ENCODE assay signal across 23 mouse cellular contexts in genomic region chr3:144697942-144698341, GRCm38 (mm10). TPM values are rescaled to one million over a fixed set of nuclear protein-coding genes. Genes with fewer than 3 reads are reported as not detected.
DNase-seq lines count a peak whose midpoint lies in the region; TF ChIP-seq lines count a peak whose summit lies in the region.
"Had no signal": no experiment of that assay in that cellular context is flagged by ENCODE, and none has a peak within 500 bp of the region (broad histone marks: within the 10 kb centered on the region; RNA-seq: fewer than 3 reads in every experiment).

No protein-coding gene starts in this region.

- no peaks in the 10 kb centered on the region for H3K9me3 ChIP-seq in CH12.LX (replicated peaks; ENCODE audit: low read length)
- H3K9me3 ChIP-seq: forebrain, embryonic 13.5 days; limb, embryonic 12.5 days had no signal

- no peak for TF ChIP-seq POLR2A in CH12.LX (IDR thresholded peaks at IDR 0.05; ENCODE audit: low read depth, low read length)

- no peak overlapping the region for H3K9ac ChIP-seq in CH12.LX (ENCODE audit: insufficient read depth, low read depth)
- H3K9ac ChIP-seq: forebrain, embryonic 13.5 days; limb, embryonic 12.5 days; liver, embryonic 14.5 days had no signal

- no peak overlapping the region for H3K4me3 ChIP-seq in left cerebral cortex, adult 2 months
- H3K4me3 ChIP-seq in CH12.LX (replicated peaks in 1 of 3; ENCODE audit: low read depth in 2 of 3, low read length in 2 of 3, poor library complexity in 1 of 3) (no peak overlapping the region), macrophage (ENCODE audit: inconsistent target) (no peak overlapping the region)
- H3K4me3 ChIP-seq: forebrain, embryonic 13.5 days; limb, embryonic 12.5 days had no signal

- intact Hi-C loops in left cerebral cortex, adult 2 months (cut with DNase I): no loop called here
- intact Hi-C loops in left cerebral cortex, postnatal 14 days (cut with DNase I): no loop called here

- WGBS in macrophage (ENCODE audit: missing documents): 18% methylated on average over 3 of the region's 3 CpGs

- H3K27ac ChIP-seq in left cerebral cortex, adult 2 months: peak overlapping the region; percentile 41
- no peak overlapping the region for H3K27ac ChIP-seq in CH12.LX (ENCODE audit: insufficient read depth, low read depth)
- H3K27ac ChIP-seq in macrophage: peak overlapping the region; percentile 97
- H3K27ac ChIP-seq: forebrain, embryonic 13.5 days; limb, embryonic 12.5 days; liver, embryonic 14.5 days had no signal

- dilution Hi-C loops in CH12.LX (cut with MboI; ENCODE audit: extremely low pct_ligation_motif_present, extremely low pct_unique_long_range_greater_than_20kb, low sequenced_read_pairs): no loop called here

- no peaks in the 10 kb centered on the region for H3K27me3 ChIP-seq in CH12.LX (replicated peaks)
- H3K27me3 ChIP-seq: forebrain, embryonic 13.5 days; limb, embryonic 12.5 days had no signal

- TF ChIP-seq EP300 in CH12.LX (IDR thresholded peaks at IDR 0.05; ENCODE audit: low read length): peak; percentile 63

- 0 out of 2 replicates have a peak, but pooled peaks cover 3% of the 10 kb centered on the region for H3K79me2 ChIP-seq in CH12.LX (replicated peaks; ENCODE audit: control insufficient read depth, extremely low read depth, insufficient read depth, poor library complexity, severe bottlenecking)
- peaks cover 80% of the 10 kb centered on the region for H3K79me2 ChIP-seq in macrophage (ENCODE audit: inconsistent target)

- no peak for TF ChIP-seq CTCF in left cerebral cortex, adult 2 months (IDR thresholded peaks at IDR 0.05)
- TF ChIP-seq CTCF in CH12.LX (conservative IDR thresholded peaks at IDR 0.05 in 1 of 2, IDR thresholded peaks at IDR 0.05 in 1 of 2; ENCODE audit: low read depth in 2 of 2, low read length in 2 of 2): no peak

- TF ChIP-seq RAD21 in CH12.LX (IDR thresholded peaks at IDR 0.05; ENCODE audit: low read depth, low read length): no peak

- no peak overlapping the region for H3K4me2 ChIP-seq in CH12.LX (ENCODE audit: insufficient read depth, low read depth, poor library complexity, severe bottlenecking)
- H3K4me2 ChIP-seq: forebrain, embryonic 13.5 days; limb, embryonic 12.5 days; midbrain, embryonic 11.5 days had no signal

- in situ Hi-C loops in CH12.LX (cut with MboI; ENCODE audit: low pct_ligation_motif_present, low pct_unique_long_range_greater_than_20kb, low sequenced_read_pairs): no loop called here

- H3K4me1 ChIP-seq in CH12.LX (ENCODE audit: control insufficient read depth in 1 of 2, insufficient read depth in 2 of 2): peaks cover 4 to 33% of the 10 kb centered on the region in 2 experiments; a peak in 3 of 4 replicates
- H3K4me1 ChIP-seq: forebrain, embryonic 13.5 days; limb, embryonic 12.5 days had no signal

- H3K36me3 ChIP-seq in CH12.LX (replicated peaks in 1 of 2; ENCODE audit: control insufficient read depth in 1 of 2, insufficient read depth in 1 of 2, low read length in 1 of 2) (peaks cover 54 to 78% of the 10 kb centered on the region in 2 experiments), macrophage (ENCODE audit: inconsistent target) (peaks cover 23% of the 10 kb centered on the region; the same call in 1 of the 2 replicates)

- no peak for DNase-seq in left cerebral cortex, adult 2 months (ENCODE audit: extremely low spot score in 1 of 2, low spot score in 2 of 2)
- no peak for DNase-seq in left cerebral cortex, postnatal 14 days (ENCODE audit: low spot score in 2 of 2)
- peak; percentile 58 for DNase-seq in CH12.LX (ENCODE audit: extremely low read depth)
- DNase-seq in MEL-GATA-1-ER (ENCODE audit: extremely low read depth, low read depth): peak; percentile 72
- DNase-seq in lung, postnatal 4 days: no peak
- DNase-seq in kidney, postnatal 25 days: no peak
- DNase-seq: adrenal gland, adult 2 months; adrenal gland, postnatal 36 days; cerebellum, adult 2 months; cerebellum, postnatal 25 days; gastrocnemius, postnatal 36 days; heart, postnatal 14 days; kidney, adult 2 months; kidney, postnatal 4 days; right cerebral cortex, adult 18-20 months; right cerebral cortex, postnatal 4 days; thymus, adult 2 months; thymus, postnatal 36 days had no signal

TF ChIP-seq in CH12.LX, 34 proteins besides CTCF, POLR2A, EP300 and RAD21:
- TF ChIP-seq ELF1 (IDR thresholded peaks at IDR 0.05; ENCODE audit: low read depth, low read length) (no peak), ZC3H11A (IDR thresholded peaks at IDR 0.05; ENCODE audit: low read depth, low read length) (no peak), SIN3A (IDR thresholded peaks at IDR 0.05; ENCODE audit: low read length) (0 out of 2 replicates have a peak, but pooled peaks have one; percentile 33), USF1 (IDR thresholded peaks at IDR 0.05; ENCODE audit: low read depth, low read length) (no peak), MAFK (IDR thresholded peaks at IDR 0.05; ENCODE audit: insufficient replicate concordance, low read length) (no peak), TBP (conservative IDR thresholded peaks at IDR 0.05; ENCODE audit: low read depth, low read length) (no peak), UBTF (IDR thresholded peaks at IDR 0.05; ENCODE audit: low read depth, low read length) (no peak), KAT2A (IDR thresholded peaks at IDR 0.05; ENCODE audit: insufficient replicate concordance, low read length) (no peak), MEF2A (IDR thresholded peaks at IDR 0.05; ENCODE audit: borderline replicate concordance, low read depth, low read length) (peak; percentile 70; the same call in 1 of the 2 replicates), POLR2AphosphoS2 (IDR thresholded peaks at IDR 0.05; ENCODE audit: low read depth, low read length) (no peak), ETS1 (conservative IDR thresholded peaks at IDR 0.05; ENCODE audit: low read depth, low read length) (peak; percentile 51), NRF1 (IDR thresholded peaks at IDR 0.05; ENCODE audit: low read depth, low read length) (no peak), MAX (IDR thresholded peaks at IDR 0.05; ENCODE audit: low read length) (no peak), IRF4 (IDR thresholded peaks at IDR 0.05; ENCODE audit: low read depth, low read length) (no peak; the same call in 1 of the 2 replicates), MAZ (IDR thresholded peaks at IDR 0.05; ENCODE audit: low read depth, low read length) (no peak), GABPA (IDR thresholded peaks at IDR 0.05; ENCODE audit: insufficient replicate concordance, low read depth, low read length) (no peak), CHD1 (IDR thresholded peaks at IDR 0.05; ENCODE audit: low read depth, low read length) (0 out of 2 replicates have a peak, but pooled peaks have one; percentile 56), BHLHE40 (IDR thresholded peaks at IDR 0.05; ENCODE audit: low read depth, low read length) (peak; percentile 32), ZKSCAN1 (IDR thresholded peaks at IDR 0.05; ENCODE audit: borderline replicate concordance, low read depth, low read length) (no peak)

RNA-seq across cellular contexts. Expression of gene Sh3glb1, which starts 22.2 kb away (rescaled TPM):
- total RNA-seq in left cerebral cortex, adult 2 months (2021): 10 to 100 TPM; 53.4 to 59.9 TPM
- 10 to 100 TPM; 82.3 TPM for total RNA-seq in left cerebral cortex, postnatal 14 days (2021)
- total RNA-seq in CH12.LX (2012; rRNA removed) (52.0 and 58.4 TPM in 2 replicates), CH12.LX (2014; rRNA removed) (112 and 115 TPM in 2 replicates)
- polyA plus RNA-seq in CH12.LX (2012; ENCODE audit: insufficient read length, low read depth) (171 and 189 TPM in 2 replicates), macrophage (2018) (204 to 482 TPM (median 327 TPM) in 3 replicates)
- total RNA-seq in macrophage (2018; cell fraction: chromatin; rRNA removed): 100 to 1,000 TPM in 9 of 26 experiments, 10 to 100 TPM in 17; 50.8 to 138 (median 89.0) TPM
- 100 to 1,000 TPM; 324 to 512 (median 380) TPM for total RNA-seq in macrophage (2018; cell fraction: cytosol; rRNA removed)
- 100 to 1,000 TPM in 21 of 26 experiments, 10 to 100 TPM in 5; 77.4 to 176 (median 127) TPM for total RNA-seq in macrophage (2018; cell fraction: nucleus; rRNA removed)

Comparison
In these comparisons a context has a peak if more than half of its experiments do, and no peak if none do; other contexts are left out.
1. DNase-seq: peak in CH12.LX (single experiment) and MEL-GATA-1-ER (single experiment); none in left cerebral cortex, adult 2 months (0 of 2), left cerebral cortex, postnatal 14 days (0 of 2), lung, postnatal 4 days (0 of 2) and kidney, postnatal 25 days (0 of 2).